Mouse (Mus musculus): ENCODE data around the gene Gcgr. TPM values are rescaled to one million over a fixed set of nuclear protein-coding genes. Genes with fewer than 3 reads are reported as not detected.

The Gcgr gene
- polyA plus RNA-seq, 1 experiment from 2014 or later: 20.7 TPM

DNA sequence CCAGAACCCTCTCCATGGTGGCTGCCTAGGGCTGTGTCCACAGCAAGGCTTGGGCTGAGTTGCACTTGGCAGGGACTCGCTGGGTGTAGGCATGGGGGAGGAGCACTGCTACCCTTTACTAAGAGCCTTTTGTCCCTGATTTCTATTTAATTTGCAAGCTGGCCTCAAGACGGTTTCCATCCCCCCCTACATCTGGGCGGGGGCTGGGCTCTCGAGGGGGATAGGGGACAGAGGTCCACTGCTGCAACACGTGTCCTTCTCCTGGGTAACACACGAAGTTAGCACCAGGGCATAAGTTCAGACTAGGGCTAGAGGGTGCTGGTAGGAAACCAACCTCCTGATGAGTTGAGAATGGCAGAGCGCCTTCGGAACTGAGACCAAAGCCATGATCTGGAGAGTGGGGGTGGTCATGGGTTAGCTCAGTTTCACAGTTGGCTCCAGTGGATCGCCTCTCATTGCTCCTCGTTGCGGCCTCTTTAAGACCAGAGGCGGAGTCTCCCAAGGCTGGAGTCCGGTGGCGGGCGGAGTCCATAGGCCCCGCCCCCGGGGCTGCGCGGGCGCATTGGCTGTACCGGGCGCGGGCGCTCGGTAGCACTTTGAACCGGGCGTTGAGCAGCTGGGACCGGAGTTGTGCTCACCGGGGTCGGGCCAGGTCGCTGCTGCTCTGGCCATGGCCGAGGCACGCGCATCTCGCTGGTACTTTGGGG is 39.0 kb upstream of the Gcgr start, which contains the start of gene Slc25a10:
TSS of gene Slc25a10 (plus strand) at position 524 of the 707 bp plus-strand sequence.
- H3K9ac ChIP-seq (ENCODE audit: low read depth, low read length): peak within 1 kb of the TSS; percentile 93
- ATAC-seq (ENCODE audit: low read depth): peak; percentile 84
- peak within 1 kb of the TSS; percentile 93 for H3K4me3 ChIP-seq (ENCODE audit: low read depth, low read length)
- H3K4me1 ChIP-seq (ENCODE audit: control insufficient read depth, low read depth, low read length): peaks cover 41% of the 10 kb centered on the region
- H3K36me3 ChIP-seq (ENCODE audit: control insufficient read depth, insufficient read depth): peaks cover 19% of the 10 kb centered on the region
- H3K27ac ChIP-seq (ENCODE audit: low read length): peak within 1 kb of the TSS; percentile 89
- H3K4me2 ChIP-seq (ENCODE audit: low read depth, low read length): peak within 1 kb of the TSS; percentile 98
- WGBS (ENCODE audit: insufficient replicate concordance): 0% methylated on average over 35 of the region's 35 CpGs
- no peaks in the 10 kb centered on the region for H3K27me3 ChIP-seq (ENCODE audit: control insufficient read depth, insufficient read depth, low read depth, low read length)
- no peaks in the 10 kb centered on the region for H3K9me3 ChIP-seq (replicated peaks; ENCODE audit: control insufficient read depth, low read length)

DNA sequence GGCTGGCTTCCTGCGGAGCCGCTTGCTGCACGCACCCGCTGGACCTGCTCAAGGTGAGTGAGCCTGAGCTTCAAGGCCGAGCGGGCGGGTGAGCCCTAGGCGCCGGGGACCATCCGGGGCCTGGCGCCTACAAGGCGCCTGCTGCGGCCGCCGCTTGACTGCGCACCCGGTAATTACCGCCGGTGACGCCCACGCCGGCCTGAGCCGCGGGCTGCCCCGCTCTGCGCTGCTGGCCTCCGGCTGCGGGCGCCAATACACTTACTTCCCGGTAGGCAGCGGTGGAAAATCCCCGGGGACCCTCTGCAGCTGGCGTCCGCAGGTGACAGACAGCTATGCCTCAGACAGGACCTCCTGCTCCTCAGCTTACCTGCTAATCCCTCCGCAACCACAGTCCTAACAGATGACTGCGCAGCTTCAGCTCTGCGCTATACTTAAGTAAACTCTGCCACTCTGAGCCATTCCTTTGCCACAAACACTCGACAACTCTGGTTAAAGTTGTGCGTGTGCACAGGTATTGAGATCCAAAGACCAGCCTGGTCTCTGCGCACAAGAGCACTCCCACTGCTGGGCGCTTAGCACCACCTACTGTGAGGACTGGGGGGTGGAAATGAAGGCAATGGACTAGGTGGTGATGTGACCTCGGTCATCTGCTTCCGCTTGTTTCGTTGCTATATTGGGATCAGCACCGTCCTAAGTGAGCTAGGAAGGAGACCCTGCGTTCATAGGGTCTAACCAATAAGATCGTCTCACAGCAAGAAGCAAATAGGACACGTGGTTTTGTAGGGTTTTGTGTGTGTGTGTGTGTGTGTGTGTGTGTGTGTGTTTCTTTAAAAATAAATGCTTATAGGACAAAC is 38.2 kb upstream of the Gcgr start:
- Histone ChIP-seq H3K9ac (ENCODE audit: low read depth, low read length) (peak overlapping the region; percentile 93), H3K9me3 (replicated peaks; ENCODE audit: control insufficient read depth, low read length) (no peaks in the 10 kb centered on the region), H3K27ac (ENCODE audit: low read length) (peak overlapping the region; percentile 89), H3K4me2 (ENCODE audit: low read depth, low read length) (peak overlapping the region; percentile 98), H3K36me3 (ENCODE audit: control insufficient read depth, insufficient read depth) (peaks cover 17% of the 10 kb centered on the region), H3K27me3 (ENCODE audit: control insufficient read depth, insufficient read depth, low read depth, low read length) (no peaks in the 10 kb centered on the region), H3K4me1 (ENCODE audit: control insufficient read depth, low read depth, low read length) (peaks cover 35% of the 10 kb centered on the region), H3K4me3 (ENCODE audit: low read depth, low read length) (peak overlapping the region; percentile 93)
- under 1% methylated on average over 47 of the region's 48 CpGs for WGBS (ENCODE audit: insufficient replicate concordance)
- peak; percentile 50 for ATAC-seq (ENCODE audit: low read depth)

DNA sequence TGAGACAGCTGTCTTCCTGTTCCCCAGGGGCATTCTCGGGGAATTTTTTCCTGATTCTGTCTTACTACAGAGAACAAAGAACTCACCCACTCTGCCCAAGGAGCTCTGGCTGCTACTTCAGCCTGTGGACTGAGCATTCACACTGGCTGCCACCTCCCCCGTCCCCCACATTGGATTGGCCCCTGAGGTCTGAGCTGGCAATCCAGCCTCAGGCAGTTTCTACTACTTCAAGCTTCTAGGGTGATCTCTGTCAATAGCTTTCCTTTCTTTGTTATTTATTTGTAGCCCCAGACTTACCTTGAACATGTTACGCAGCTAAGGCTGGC is 37.7 kb upstream of the Gcgr start:
- Histone ChIP-seq H3K9me3 (replicated peaks; ENCODE audit: control insufficient read depth, low read length) (no peaks in the 10 kb centered on the region), H3K4me3 (ENCODE audit: low read depth, low read length) (peak overlapping the region; percentile 93), H3K4me1 (ENCODE audit: control insufficient read depth, low read depth, low read length) (peaks cover 35% of the 10 kb centered on the region), H3K36me3 (ENCODE audit: control insufficient read depth, insufficient read depth) (peaks cover 14% of the 10 kb centered on the region), H3K4me2 (ENCODE audit: low read depth, low read length) (peak overlapping the region; percentile 98), H3K27me3 (ENCODE audit: control insufficient read depth, insufficient read depth, low read depth, low read length) (no peaks in the 10 kb centered on the region), H3K9ac (ENCODE audit: low read depth, low read length) (peak overlapping the region; percentile 93), H3K27ac (ENCODE audit: low read length) (peak overlapping the region; percentile 89)
- no peak for ATAC-seq (ENCODE audit: low read depth)
- WGBS (ENCODE audit: insufficient replicate concordance): 35% methylated on average over 3 of the region's 3 CpGs

DNA sequence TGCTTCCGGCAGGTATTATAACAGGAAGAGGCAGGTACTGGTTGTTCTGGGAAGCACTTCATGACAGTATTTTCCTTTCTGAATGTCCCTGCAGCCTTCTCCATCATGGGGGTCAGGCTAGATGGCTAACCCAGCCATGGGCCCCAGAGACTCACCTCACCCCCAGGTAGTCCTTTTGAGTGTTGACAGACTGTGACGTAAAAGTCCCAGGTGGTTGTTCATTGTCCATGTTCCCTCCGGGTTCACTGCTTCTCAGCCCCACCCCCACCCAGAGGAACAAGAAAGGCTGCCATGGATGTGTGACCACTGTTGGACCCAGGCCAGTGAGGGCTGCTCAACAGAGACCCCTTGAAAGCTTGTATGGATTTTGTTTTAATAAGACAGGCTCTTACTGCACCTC is 37.1 kb upstream of the Gcgr start:
- H3K27ac ChIP-seq (ENCODE audit: low read length): peak overlapping the region; percentile 89
- peak overlapping the region; percentile 98 for H3K4me2 ChIP-seq (ENCODE audit: low read depth, low read length)
- WGBS (ENCODE audit: insufficient replicate concordance): 71% methylated on average over 3 of the region's 3 CpGs
- peak overlapping the region; percentile 93 for H3K4me3 ChIP-seq (ENCODE audit: low read depth, low read length)
- H3K9me3 ChIP-seq (replicated peaks; ENCODE audit: control insufficient read depth, low read length): no peaks in the 10 kb centered on the region
- peaks cover 16% of the 10 kb centered on the region for H3K36me3 ChIP-seq (ENCODE audit: control insufficient read depth, insufficient read depth)
- no peak for ATAC-seq (ENCODE audit: low read depth)
- H3K9ac ChIP-seq (ENCODE audit: low read depth, low read length): peak overlapping the region; percentile 93; the same call in 1 of the 2 replicates
- H3K4me1 ChIP-seq (ENCODE audit: control insufficient read depth, low read depth, low read length): peaks cover 35% of the 10 kb centered on the region
- no peaks in the 10 kb centered on the region for H3K27me3 ChIP-seq (ENCODE audit: control insufficient read depth, insufficient read depth, low read depth, low read length)

- Histone ChIP-seq H3K4me2 (ENCODE audit: low read depth, low read length) (0 out of 2 replicates have a peak overlapping the region, but pooled peaks have one; percentile 98), H3K36me3 (ENCODE audit: control insufficient read depth, insufficient read depth) (peaks cover 17% of the 10 kb centered on the region), H3K27me3 (ENCODE audit: control insufficient read depth, insufficient read depth, low read depth, low read length) (no peaks in the 10 kb centered on the region), H3K9me3 (replicated peaks; ENCODE audit: control insufficient read depth, low read length) (no peaks in the 10 kb centered on the region), H3K4me3 (ENCODE audit: low read depth, low read length) (no peak overlapping the region), H3K27ac (ENCODE audit: low read length) (no peak overlapping the region), H3K9ac (ENCODE audit: low read depth, low read length) (no peak overlapping the region), H3K4me1 (ENCODE audit: control insufficient read depth, low read depth, low read length) (peaks cover 35% of the 10 kb centered on the region)
- no peak for ATAC-seq (ENCODE audit: low read depth)
- 68% methylated on average over 3 of the region's 3 CpGs for WGBS (ENCODE audit: insufficient replicate concordance)
These were observed 36.6 kb upstream of the Gcgr start for GRCm38 (mm10) chr11:120493911-120494310.

- Histone ChIP-seq H3K36me3 (ENCODE audit: control insufficient read depth, insufficient read depth) (peaks cover 17% of the 10 kb centered on the region), H3K9me3 (replicated peaks; ENCODE audit: control insufficient read depth, low read length) (no peaks in the 10 kb centered on the region), H3K4me1 (ENCODE audit: control insufficient read depth, low read depth, low read length) (peaks cover 20% of the 10 kb centered on the region), H3K27me3 (ENCODE audit: control insufficient read depth, insufficient read depth, low read depth, low read length) (no peaks in the 10 kb centered on the region), H3K9ac (ENCODE audit: low read depth, low read length) (no peak overlapping the region), H3K4me2 (ENCODE audit: low read depth, low read length) (no peak overlapping the region), H3K4me3 (ENCODE audit: low read depth, low read length) (no peak overlapping the region), H3K27ac (ENCODE audit: low read length) (no peak overlapping the region)
- no peak for ATAC-seq (ENCODE audit: low read depth)
- WGBS (ENCODE audit: insufficient replicate concordance): 85% methylated on average over 3 of the region's 3 CpGs
These were observed 33.1 kb upstream of the Gcgr start for GRCm38 (mm10) chr11:120497436-120497835.

DNA sequence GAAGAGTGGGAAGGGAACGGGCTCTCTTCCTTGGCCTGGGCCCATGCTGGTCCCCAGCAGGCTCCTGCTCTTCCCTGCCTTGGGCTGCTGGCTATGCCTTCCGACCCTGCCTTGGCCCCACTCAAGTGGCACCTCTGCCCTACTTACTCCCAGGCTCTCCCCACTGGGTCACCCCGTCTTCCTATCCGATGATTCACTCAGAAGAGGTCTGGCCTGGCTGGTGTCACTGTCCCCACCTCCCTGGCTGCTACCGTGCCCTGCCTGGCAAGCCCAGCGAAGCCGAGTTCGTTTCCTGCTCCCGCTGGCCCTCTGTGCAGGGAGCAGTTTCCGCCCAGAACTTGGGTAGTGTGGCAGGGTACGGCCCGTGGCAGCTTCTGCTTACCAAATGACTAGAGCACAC is 32.3 kb upstream of the Gcgr start:
- no peak overlapping the region for H3K27ac ChIP-seq (ENCODE audit: low read length)
- no peak overlapping the region for H3K4me3 ChIP-seq (ENCODE audit: low read depth, low read length)

GRCm38 (mm10) chr11:120498891-120499290 is 31.6 kb upstream of the Gcgr start:
- H3K4me2 ChIP-seq (ENCODE audit: low read depth, low read length): no peak overlapping the region
- 76% methylated on average over 5 of the region's 5 CpGs for WGBS (ENCODE audit: insufficient replicate concordance)
- no peak overlapping the region for H3K9ac ChIP-seq (ENCODE audit: low read depth, low read length)
- no peak overlapping the region for H3K27ac ChIP-seq (ENCODE audit: low read length)
- no peak overlapping the region for H3K4me3 ChIP-seq (ENCODE audit: low read depth, low read length)
- H3K36me3 ChIP-seq (ENCODE audit: control insufficient read depth, insufficient read depth): peaks cover 17% of the 10 kb centered on the region
- peaks cover 6% of the 10 kb centered on the region for H3K4me1 ChIP-seq (ENCODE audit: control insufficient read depth, low read depth, low read length)
- no peaks in the 10 kb centered on the region for H3K9me3 ChIP-seq (replicated peaks; ENCODE audit: control insufficient read depth, low read length)
- no peaks in the 10 kb centered on the region for H3K27me3 ChIP-seq (ENCODE audit: control insufficient read depth, insufficient read depth, low read depth, low read length)
- no peak for ATAC-seq (ENCODE audit: low read depth)

More for the DNA sequence above, 32.3 kb upstream of the Gcgr start:
- no peak overlapping the region for H3K9ac ChIP-seq (ENCODE audit: low read depth, low read length)
- H3K4me1 ChIP-seq (ENCODE audit: control insufficient read depth, low read depth, low read length): peaks cover 12% of the 10 kb centered on the region
- H3K9me3 ChIP-seq (replicated peaks; ENCODE audit: control insufficient read depth, low read length): no peaks in the 10 kb centered on the region
- 83% methylated on average over 12 of the region's 12 CpGs for WGBS (ENCODE audit: insufficient replicate concordance)
- peaks cover 17% of the 10 kb centered on the region for H3K36me3 ChIP-seq (ENCODE audit: control insufficient read depth, insufficient read depth)
- no peak overlapping the region for H3K4me2 ChIP-seq (ENCODE audit: low read depth, low read length)
- no peak for ATAC-seq (ENCODE audit: low read depth)
- H3K27me3 ChIP-seq (ENCODE audit: control insufficient read depth, insufficient read depth, low read depth, low read length): no peaks in the 10 kb centered on the region

- Histone ChIP-seq H3K4me1 (ENCODE audit: control insufficient read depth, low read depth, low read length) (peaks cover 5% of the 10 kb centered on the region), H3K27ac (ENCODE audit: low read length) (no peak overlapping the region), H3K4me2 (ENCODE audit: low read depth, low read length) (no peak overlapping the region), H3K9ac (ENCODE audit: low read depth, low read length) (no peak overlapping the region), H3K36me3 (ENCODE audit: control insufficient read depth, insufficient read depth) (peaks cover 17% of the 10 kb centered on the region), H3K9me3 (replicated peaks; ENCODE audit: control insufficient read depth, low read length) (no peaks in the 10 kb centered on the region), H3K4me3 (ENCODE audit: low read depth, low read length) (no peak overlapping the region), H3K27me3 (ENCODE audit: control insufficient read depth, insufficient read depth, low read depth, low read length) (no peaks in the 10 kb centered on the region)
- no peak for ATAC-seq (ENCODE audit: low read depth)
- WGBS (ENCODE audit: insufficient replicate concordance): 73% methylated on average over 6 of the region's 6 CpGs
These were observed 30.6 kb upstream of the Gcgr start for GRCm38 (mm10) chr11:120499894-120500293.
